Mouse (Mus musculus) spleen, adult 2 months (tissue): ENCODE measurements around the gene Lclat1. TPM values are rescaled to one million over a fixed set of nuclear protein-coding genes. Genes with fewer than 3 reads are reported as not detected.

Experiments used
- DNase-seq, 2 experiments: peaks; one replicate each; pipeline versions ENCODE4 v3.0.0 to v3.0.0-alpha.2; 2012 to 2021; ENCODE audit warnings: low spot score in 2 of 2, low read depth in 1 of 2
- H3K27ac ChIP-seq: fragments of 200-500 bp; 2 replicates; pipeline ENCODE4 v1.5.1; 2012; ENCODE audit warnings: low read length, inconsistent platforms; ENCODE audit not compliant: insufficient read depth
- H3K27me3 ChIP-seq: fragments of 200-500 bp; 2 replicates; pipeline ENCODE4 v1.6.1; 2012; ENCODE audit warnings: mild to moderate bottlenecking, moderate library complexity, low read length, inconsistent platforms; ENCODE audit not compliant: control insufficient read depth, insufficient read depth
- H3K36me3 ChIP-seq: fragments of 200-500 bp; 2 replicates; pipeline ENCODE4 v1.6.1; 2012; ENCODE audit warnings: mild to moderate bottlenecking, low read length, inconsistent platforms; ENCODE audit not compliant: control insufficient read depth, insufficient read depth
- H3K4me1 ChIP-seq: fragments of 200-500 bp; 2 replicates; pipeline ENCODE4 v1.6.1; 2011; ENCODE audit warnings: inconsistent platforms; ENCODE audit not compliant: control insufficient read depth, insufficient read depth, insufficient read length
- H3K4me3 ChIP-seq: fragments of 200-500 bp; 2 replicates; pipeline ENCODE4 v1.5.1; 2011; ENCODE audit warnings: mild to moderate bottlenecking, inconsistent platforms; ENCODE audit not compliant: insufficient read depth, insufficient read length; ENCODE audit errors: extremely low read depth
- CTCF ChIP-seq: fragments of 200-500 bp; IDR thresholded peaks from 2 replicates; pipeline ENCODE4 v1.5.1; 2011; ENCODE audit warnings: mild to moderate bottlenecking, inconsistent platforms; ENCODE audit not compliant: insufficient read depth, insufficient read length, insufficient replicate concordance; ENCODE audit errors: extremely low read depth
- POLR2A ChIP-seq: fragments of 200-500 bp; IDR thresholded peaks from 2 replicates; pipeline ENCODE4 v1.6.1; 2011; ENCODE audit warnings: low read depth, low read length, inconsistent platforms
- WGBS: fragments of 180-500 bp; shearing (Covaris S2); methylation state at CpG from one replicate; pipeline ENCODE4 v1.1.7; 2018; 5-methylcytosine and 5-hydroxymethylcytosine counted together
- polyA plus RNA-seq: library from polyadenylated mRNA; depleted of rRNA; stranded (reverse); fragments of >200 nt; gene quantifications from 2 replicates; pipeline ENCODE4 v1.2.3, GENCODE M21; 2012

Gene Lclat1
- polyA plus RNA-seq, 1 experiment: 6.8 TPM

DNA sequence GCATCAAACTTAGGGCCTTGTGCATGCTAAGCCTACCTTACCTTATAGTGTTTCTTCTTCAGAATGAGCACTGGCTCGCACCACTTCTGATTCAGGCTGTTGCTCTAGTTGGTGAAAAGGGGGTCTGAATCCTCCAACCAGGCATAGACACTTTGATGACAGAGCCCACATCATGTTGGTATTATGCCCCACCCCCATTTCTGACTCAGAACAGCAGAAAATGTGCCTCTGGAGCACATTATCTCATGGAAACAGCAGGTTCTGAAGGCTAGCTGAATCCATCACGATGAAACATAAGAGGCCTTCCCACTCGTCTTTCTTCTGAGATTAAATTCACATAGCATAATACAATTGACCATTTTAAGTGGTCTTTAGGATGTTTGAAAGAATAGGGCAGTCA, 33.2 kb upstream of the Lclat1 start:
- no peak overlapping the region for H3K4me3 ChIP-seq
- no peak for TF ChIP-seq POLR2A
- TF ChIP-seq CTCF: no peak
- no peak overlapping the region for H3K27ac ChIP-seq
- no peaks in the 10 kb centered on the region for H3K4me1 ChIP-seq
- DNase-seq: no peak
- no peaks in the 10 kb centered on the region for H3K27me3 ChIP-seq
- WGBS: 88% methylated on average over 3 of the region's 3 CpGs
- H3K36me3 ChIP-seq: no peaks in the 10 kb centered on the region

DNA sequence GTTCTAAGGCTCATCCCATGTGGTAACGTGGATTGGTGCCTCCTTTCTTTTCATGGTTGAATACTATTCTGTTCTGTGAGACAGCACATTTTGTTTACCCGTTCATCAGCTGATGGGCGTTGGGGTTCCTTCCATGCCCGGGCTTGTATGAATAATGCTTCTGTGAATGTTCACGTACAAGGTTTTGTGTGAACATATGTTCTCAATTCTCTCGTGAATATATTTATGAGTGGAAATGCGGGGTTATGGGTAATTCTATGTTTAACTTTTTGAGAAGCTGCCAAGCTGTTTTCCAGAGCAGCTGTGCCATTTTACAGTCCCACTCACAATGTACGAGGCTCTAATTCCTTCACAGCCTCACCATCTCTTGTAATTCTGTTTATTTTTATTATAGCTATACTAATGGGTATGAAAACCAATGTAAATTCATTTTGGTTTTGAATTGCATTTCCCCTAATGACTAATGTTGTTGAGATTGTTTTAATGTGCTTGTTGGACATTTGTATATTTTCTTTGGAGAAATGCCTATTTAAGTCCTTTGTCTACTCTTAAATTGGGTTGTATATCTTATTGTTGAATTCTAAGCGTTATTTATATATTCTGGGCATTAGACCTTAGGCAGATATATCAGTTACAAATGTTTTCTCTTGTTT, 32.4 kb upstream of the Lclat1 start:
- H3K4me1 ChIP-seq: no peaks in the 10 kb centered on the region

DNA sequence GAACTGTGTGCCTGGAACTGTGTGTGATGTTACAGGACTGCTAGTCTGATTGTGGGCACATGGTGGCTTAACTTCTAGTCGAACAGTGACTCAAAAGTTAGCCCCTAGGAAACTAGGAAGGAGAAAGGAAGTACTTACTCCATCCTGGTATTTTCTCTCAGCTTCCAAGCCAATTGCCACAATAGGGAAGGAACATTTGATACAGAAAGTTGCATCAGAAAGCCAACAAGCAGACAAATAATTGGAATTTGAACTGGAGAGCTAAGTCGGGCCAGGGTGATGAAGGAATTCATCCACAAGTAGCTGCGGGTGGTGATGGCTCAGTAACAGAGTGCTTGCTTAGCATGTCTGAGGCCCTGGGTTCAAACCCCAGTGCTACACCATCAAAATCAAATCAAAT, 30.1 kb upstream of the Lclat1 start:
- WGBS: 85% methylated on average over 3 of the region's 3 CpGs
- Histone ChIP-seq H3K27me3 (no peaks in the 10 kb centered on the region), H3K27ac (no peak overlapping the region), H3K4me3 (no peak overlapping the region), H3K36me3 (no peaks in the 10 kb centered on the region), H3K4me1 (peaks cover 11% of the 10 kb centered on the region)
- DNase-seq: no peak
- TF ChIP-seq POLR2A (no peak), CTCF (no peak)

More for the DNA sequence above, 32.4 kb upstream of the Lclat1 start:
- no peaks in the 10 kb centered on the region for H3K27me3 ChIP-seq
- H3K4me3 ChIP-seq: no peak overlapping the region
- DNase-seq: no peak
- 89% methylated on average over 9 of the region's 9 CpGs for WGBS
- H3K36me3 ChIP-seq: no peaks in the 10 kb centered on the region
- TF ChIP-seq CTCF (no peak), POLR2A (no peak)
- no peak overlapping the region for H3K27ac ChIP-seq

DNA sequence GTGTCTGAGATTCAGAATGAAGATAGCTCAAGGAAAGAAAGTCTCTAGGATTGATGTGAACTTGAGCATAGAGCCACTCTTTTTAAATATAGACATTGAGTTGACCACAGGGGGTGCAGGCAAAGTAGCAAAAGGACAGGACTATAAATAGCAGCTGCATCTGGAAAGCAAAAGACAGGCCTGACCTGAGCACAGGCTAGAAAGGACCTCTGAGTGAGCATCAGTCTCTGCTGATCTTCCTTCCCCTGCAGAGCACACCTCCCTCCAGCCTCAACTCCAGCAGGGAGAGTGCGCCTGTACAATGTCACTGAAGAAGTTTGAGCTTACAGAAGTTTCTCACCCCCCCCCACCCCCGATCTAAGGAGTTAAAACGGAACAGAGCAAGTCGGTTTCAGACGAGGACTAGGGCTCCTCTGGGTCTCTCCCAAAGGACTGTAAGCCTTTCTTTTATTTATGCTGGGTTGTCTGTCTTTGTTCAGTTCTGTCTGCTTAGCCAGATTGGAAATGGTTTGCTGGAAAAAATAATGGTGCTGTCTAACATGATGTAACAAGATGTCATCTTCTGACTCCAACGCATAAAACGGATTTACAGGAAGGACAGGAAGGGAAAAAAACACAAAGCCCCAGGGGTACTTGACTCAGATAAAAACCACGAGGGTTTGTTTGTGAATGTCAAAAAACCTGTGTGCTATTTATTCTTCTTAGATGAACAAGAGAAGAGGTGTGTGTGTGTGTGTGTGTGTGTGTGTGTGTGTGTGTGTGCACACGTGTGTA, 26.2 kb upstream of the Lclat1 start:
- TF ChIP-seq POLR2A (no peak), CTCF (no peak)
- 16% methylated on average over 9 of the region's 9 CpGs for WGBS
- no peaks in the 10 kb centered on the region for H3K36me3 ChIP-seq
- no peak overlapping the region for H3K4me3 ChIP-seq
- H3K4me1 ChIP-seq: peaks cover 11% of the 10 kb centered on the region
- H3K27me3 ChIP-seq: no peaks in the 10 kb centered on the region
- no peak for DNase-seq
- H3K27ac ChIP-seq: no peak overlapping the region; the same call in 1 of the 2 replicates

DNA sequence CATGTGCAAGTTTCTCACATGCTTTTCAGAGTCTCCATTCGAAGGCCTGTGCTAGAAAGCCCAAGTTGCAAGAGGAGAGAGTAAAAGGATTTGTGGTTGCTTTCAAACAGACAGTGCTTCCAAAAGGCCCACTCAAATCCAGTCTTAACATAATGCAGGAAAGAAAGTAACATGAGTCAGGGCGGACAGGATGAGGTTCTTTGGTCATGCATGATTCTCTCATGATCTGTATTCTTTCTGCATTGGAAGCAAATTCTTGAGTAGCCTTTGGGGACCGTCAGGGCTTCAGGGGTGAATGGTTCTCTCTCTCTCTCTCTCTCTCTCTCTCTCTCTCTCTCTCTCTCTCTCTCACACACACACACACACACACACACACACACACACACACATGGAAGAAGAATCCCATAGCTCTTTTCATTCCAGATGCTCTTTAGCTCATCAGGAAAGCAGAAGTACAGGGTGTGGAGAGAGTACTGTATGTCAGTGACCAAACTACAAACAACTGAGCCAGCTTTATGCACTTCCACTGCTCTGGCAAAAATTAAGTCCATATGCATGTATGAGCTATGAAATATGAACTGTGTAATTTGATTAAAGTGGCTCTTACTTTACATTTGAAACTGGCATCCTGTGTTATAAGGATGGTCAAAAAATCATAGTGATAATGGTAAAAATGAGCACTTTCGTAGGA, 25.1 kb upstream of the Lclat1 start:
- Histone ChIP-seq H3K27me3 (no peaks in the 10 kb centered on the region), H3K4me1 (peaks cover 16% of the 10 kb centered on the region), H3K4me3 (no peak overlapping the region), H3K36me3 (no peaks in the 10 kb centered on the region), H3K27ac (no peak overlapping the region)
- DNase-seq: no peak
- 69% methylated on average over 4 of the region's 4 CpGs for WGBS
- TF ChIP-seq CTCF: no peak

DNA sequence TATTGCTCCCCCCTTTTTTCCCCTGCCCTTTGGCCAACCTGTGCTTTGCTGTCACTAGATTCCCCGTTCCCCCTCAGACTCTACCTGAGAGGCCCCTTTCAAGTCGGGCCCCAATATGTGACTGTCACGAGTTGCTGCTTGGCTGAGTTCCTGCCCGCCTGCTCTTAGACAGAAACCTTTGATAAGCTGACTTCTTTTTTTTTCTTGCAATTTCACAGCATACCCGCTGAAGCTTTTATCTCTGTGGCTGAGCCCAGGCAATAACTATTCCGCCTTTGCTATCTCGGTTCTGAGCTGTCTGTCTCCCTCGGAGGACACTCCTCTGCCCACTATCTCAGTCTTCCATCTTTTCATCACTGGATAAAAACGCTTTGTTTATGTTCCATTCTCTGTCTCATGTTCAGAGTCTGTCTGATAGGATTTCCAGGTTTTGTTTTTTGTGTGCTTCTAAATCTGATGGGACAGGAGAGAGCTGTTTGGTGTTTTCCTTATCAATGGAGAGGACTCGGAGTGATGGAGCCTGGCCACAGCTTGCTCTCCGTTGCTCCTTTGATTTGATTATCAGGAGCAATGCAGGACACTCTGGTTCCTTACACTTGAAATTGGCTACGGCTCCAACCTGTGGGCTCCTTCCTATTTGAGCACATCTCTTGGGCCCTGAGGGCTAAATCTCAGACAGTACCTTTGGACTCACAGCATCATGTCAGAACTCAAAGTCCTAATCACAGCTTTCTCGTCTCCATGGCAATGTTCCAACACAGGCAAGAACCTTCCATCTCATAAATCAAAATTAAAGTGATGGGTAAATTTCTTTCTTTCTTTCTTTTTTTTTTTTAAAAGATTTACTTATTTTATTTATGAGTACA, 20.5 kb upstream of the Lclat1 start:
- no peak overlapping the region for H3K4me3 ChIP-seq
- TF ChIP-seq CTCF (no peak), POLR2A (no peak)
- 31% methylated on average over 13 of the region's 13 CpGs for WGBS
- H3K4me1 ChIP-seq: peaks cover 8% of the 10 kb centered on the region
- peak; percentile 15 to 30 for DNase-seq
- H3K27me3 ChIP-seq: no peaks in the 10 kb centered on the region
- H3K36me3 ChIP-seq: no peaks in the 10 kb centered on the region
- H3K27ac ChIP-seq: no peak overlapping the region; the same call in 1 of the 2 replicates
